Comparison of ENCODE assay signal across 23 mouse cellular contexts in genomic region chr9:63722350-63722749, GRCm38 (mm10). TPM values are rescaled to one million over a fixed set of nuclear protein-coding genes. Genes with fewer than 3 reads are reported as not detected.
A peak's percentile ranks its signal among the peaks of the same experiment; 100 is the strongest.
DNase-seq lines count a peak whose midpoint lies in the region; ATAC-seq lines count a peak whose summit lies in the region.
"Had no signal": no experiment of that assay in that cellular context is flagged by ENCODE, and none has a peak within 500 bp of the region (broad histone marks: within the 10 kb centered on the region; RNA-seq: fewer than 3 reads in every experiment).

No protein-coding gene starts in this region.

- no peak for ATAC-seq in heart, embryonic 16.5 days (replicated peaks; ENCODE audit: extremely low read depth, insufficient read depth, low FRiP score)
- ATAC-seq in megakaryocyte, adult 5-6 weeks (ENCODE audit: poor library complexity, severe bottlenecking): no peak
- ATAC-seq: forebrain, embryonic 14.5 days had no signal

- H3K4me1 ChIP-seq in heart, embryonic 10.5 days: peaks cover 99% of the 10 kb centered on the region
- peaks cover 88% of the 10 kb centered on the region for H3K4me1 ChIP-seq in heart, embryonic 16.5 days (ENCODE audit: control insufficient read depth, insufficient read depth, low read length)
- peaks cover 100% of the 10 kb centered on the region for H3K4me1 ChIP-seq in megakaryocyte, embryonic 14.5 days

- H3K9me3 ChIP-seq in heart, embryonic 10.5 days: no peaks in the 10 kb centered on the region
- H3K9me3 ChIP-seq in heart, embryonic 16.5 days (replicated peaks; ENCODE audit: control insufficient read depth, low read length): no peaks in the 10 kb centered on the region
- H3K9me3 ChIP-seq in megakaryocyte, embryonic 14.5 days: no peaks in the 10 kb centered on the region
- H3K9me3 ChIP-seq: hindbrain, embryonic 13.5 days; limb, embryonic 15.5 days; liver, embryonic 15.5 days; neural tube, embryonic 13.5 days had no signal

- intact Hi-C loops in heart, postnatal 25 days (cut with DNase I): no loop called here

- H3K4me2 ChIP-seq in heart, embryonic 16.5 days (ENCODE audit: low read depth, low read length): no peak overlapping the region; the same call in 1 of the 2 replicates
- H3K4me2 ChIP-seq: hindbrain, embryonic 13.5 days; limb, embryonic 15.5 days; liver, embryonic 15.5 days; neural tube, embryonic 13.5 days had no signal

- H3K4me3 ChIP-seq in heart, embryonic 10.5 days: no peak overlapping the region
- H3K4me3 ChIP-seq in heart, embryonic 16.5 days (ENCODE audit: low read length): no peak overlapping the region
- H3K4me3 ChIP-seq in megakaryocyte, embryonic 14.5 days (replicated peaks): peak overlapping the region; percentile 83
- H3K4me3 ChIP-seq: hindbrain, embryonic 13.5 days; limb, embryonic 15.5 days; liver, embryonic 15.5 days; neural tube, embryonic 13.5 days had no signal

- no peak for DNase-seq in heart, embryonic 10.5 days (ENCODE audit: low spot score)
- DNase-seq in heart, adult 18-20 months: no peak
- no peak for DNase-seq in heart, postnatal 25 days (ENCODE audit: low spot score)
- DNase-seq in natural killer cell, adult 2 months (ENCODE audit: low spot score in 2 of 2): peak; percentile 70 to 85
- no peak for DNase-seq in cerebellum, postnatal 36 days
- DNase-seq: adrenal gland, postnatal 14 days; cerebellum, adult 8-10 months; gastrocnemius, postnatal 10 days; kidney, adult 18-20 months; kidney, postnatal 10 days; left cerebral cortex, postnatal 4 days; lung, postnatal 14 days; midbrain, embryonic 14.5 days; retina, postnatal 1 day; right cerebral cortex, postnatal 4 days had no signal

- H3K27ac ChIP-seq in heart, embryonic 10.5 days: peak overlapping the region; percentile 75
- peak overlapping the region; percentile 83 for H3K27ac ChIP-seq in heart, embryonic 16.5 days (ENCODE audit: low read length)
- H3K27ac ChIP-seq: hindbrain, embryonic 13.5 days; limb, embryonic 15.5 days; neural tube, embryonic 13.5 days had no signal

- 85% methylated on average over 7 of the region's 7 CpGs for WGBS in heart, embryonic 10.5 days
- WGBS in heart, embryonic 16.5 days: 77% methylated on average over 7 of the region's 7 CpGs

- no peak overlapping the region for H3K9ac ChIP-seq in heart, embryonic 16.5 days (ENCODE audit: low read length)
- H3K9ac ChIP-seq: hindbrain, embryonic 13.5 days; limb, embryonic 15.5 days; liver, embryonic 15.5 days; neural tube, embryonic 13.5 days had no signal

- no peaks in the 10 kb centered on the region for H3K36me3 ChIP-seq in heart, embryonic 10.5 days
- no peaks in the 10 kb centered on the region for H3K36me3 ChIP-seq in heart, embryonic 16.5 days (ENCODE audit: control insufficient read depth, insufficient read depth)
- peaks cover 62% of the 10 kb centered on the region for H3K36me3 ChIP-seq in megakaryocyte, embryonic 14.5 days (replicated peaks; ENCODE audit: low read length)
- H3K36me3 ChIP-seq: hindbrain, embryonic 13.5 days; liver, embryonic 15.5 days; neural tube, embryonic 13.5 days had no signal

- no peaks in the 10 kb centered on the region for H3K27me3 ChIP-seq in heart, embryonic 10.5 days (ENCODE audit: insufficient read depth, poor library complexity, severe bottlenecking)
- no peaks in the 10 kb centered on the region for H3K27me3 ChIP-seq in heart, embryonic 16.5 days (ENCODE audit: control insufficient read depth, insufficient read depth, low read length)
- H3K27me3 ChIP-seq in megakaryocyte, embryonic 14.5 days (replicated peaks): no peaks in the 10 kb centered on the region
- H3K27me3 ChIP-seq: hindbrain, embryonic 13.5 days; limb, embryonic 15.5 days; liver, embryonic 15.5 days; neural tube, embryonic 13.5 days had no signal

RNA-seq across cellular contexts. Expression of gene Smad3, which starts 35.4 kb away (rescaled TPM):
- polyA plus RNA-seq in heart, embryonic 10.5 days (2016; fragmentation: Nextera tagmentation; extraction: Ambion mirVana): 15.2 and 20.0 TPM in 2 replicates
- 10 to 100 TPM in 1 of 2 experiments, 1 to 10 TPM in 1; 9.1 to 10.3 TPM for total RNA-seq in heart, adult 18-20 months (2021)
- polyA plus RNA-seq in heart, embryonic 16.5 days (2015; fragmentation: Nextera tagmentation; extraction: Ambion mirVana): 12.5 and 13.7 TPM in 2 replicates
- 10 to 100 TPM; 14.0 to 14.5 TPM for total RNA-seq in heart, postnatal 25 days (2021)
- polyA plus RNA-seq in megakaryocyte, embryonic 14.5 days (2012; ENCODE audit: insufficient read depth, low replicate concordance): 2.8 and 5.9 TPM in 2 replicates
- total RNA-seq in megakaryocyte, adult 5-6 weeks (2015): 9.1 and 15.0 TPM in 2 replicates
- 9.7 and 12.7 TPM in 2 replicates for total RNA-seq in megakaryocyte, adult 5-6 weeks (2017)

Comparison
In these comparisons a context has a peak if more than half of its experiments do, and no peak if none do; other contexts are left out.
1. DNase-seq: peak in natural killer cell, adult 2 months (2 of 2); none in heart, embryonic 10.5 days (single experiment), heart, adult 18-20 months (0 of 2), heart, postnatal 25 days (single experiment) and cerebellum, postnatal 36 days (0 of 2).